Mouse (Mus musculus): ENCODE results near the gene Tyw1.
"Not testable (repeated sequence)": the region's sequence is repeated elsewhere in the genome, so short reads cannot be mapped to it uniquely, and the experiment has no call there.

The Tyw1 gene

GRCm38 (mm10) chr5:130255017-130255720, at the start of gene Tyw1, which contains the start of gene Sbds:
Tyw1 (plus strand) TSS chr5:130255619.
Sbds (minus strand) TSS chr5:130255530.
- in situ Hi-C loops (cut with MboI, MseI) = no loop called here

- in situ Hi-C loops (cut with MboI, MseI) = no loop called here
Observed at GRCm38 (mm10) chr5:130207299-130207698, 48.1 kb upstream of the Tyw1 start.

GRCm38 (mm10) chr5:130212956-130213355, 42.5 kb upstream of the Tyw1 start:
- in situ Hi-C loops (cut with MboI, MseI) = no loop called here

GRCm38 (mm10) chr5:130216781-130217180, 38.6 kb upstream of the Tyw1 start, which contains the start of gene Tmem248:
Tmem248 (plus strand) TSS chr5:130217081.
- in situ Hi-C loops (cut with MboI, MseI) = no loop called here

DNA sequence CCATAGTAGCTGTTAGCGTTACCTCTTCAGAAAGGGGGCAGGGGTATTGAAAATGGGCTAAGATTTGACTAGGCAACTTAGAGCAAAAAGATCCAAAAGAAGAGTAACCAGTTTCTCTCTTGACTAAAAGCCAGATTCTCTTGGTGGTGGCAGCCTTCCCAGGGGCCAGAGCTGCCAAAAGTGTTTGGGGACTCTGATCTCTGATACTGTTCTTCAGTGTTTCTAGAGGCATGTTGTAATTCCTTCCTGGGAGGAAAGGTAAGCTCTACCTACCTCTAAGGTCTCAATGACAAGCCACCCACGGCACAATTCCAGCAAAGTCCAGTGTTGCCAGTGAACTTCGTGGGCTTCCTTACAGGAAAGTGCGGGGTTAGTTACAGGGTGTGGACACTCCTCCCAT, 38.0 kb upstream of the Tyw1 start:
- in situ Hi-C loops (cut with MboI, MseI) = no loop called here

DNA sequence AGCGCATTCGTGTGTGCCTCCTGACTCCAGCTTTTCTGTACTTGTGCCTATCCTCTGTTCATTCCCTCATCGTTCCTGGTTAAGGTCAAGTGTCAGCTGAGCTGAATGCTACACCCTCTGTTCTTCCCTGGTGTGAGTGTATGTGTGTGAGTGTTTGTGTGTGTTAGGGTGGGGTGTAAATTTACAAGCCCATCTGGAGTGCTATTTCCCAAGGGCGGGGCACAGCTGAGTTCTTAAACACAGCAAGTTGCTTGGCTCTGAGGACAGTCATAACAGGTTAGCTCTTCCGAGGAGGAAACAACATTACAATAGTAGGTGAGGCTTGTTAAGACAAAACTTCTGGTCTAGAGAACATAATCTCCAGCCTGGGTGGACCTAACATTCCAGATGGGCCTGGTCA, 37.1 kb upstream of the Tyw1 start:
- in situ Hi-C loops (cut with MboI, MseI) = no loop called here

DNA sequence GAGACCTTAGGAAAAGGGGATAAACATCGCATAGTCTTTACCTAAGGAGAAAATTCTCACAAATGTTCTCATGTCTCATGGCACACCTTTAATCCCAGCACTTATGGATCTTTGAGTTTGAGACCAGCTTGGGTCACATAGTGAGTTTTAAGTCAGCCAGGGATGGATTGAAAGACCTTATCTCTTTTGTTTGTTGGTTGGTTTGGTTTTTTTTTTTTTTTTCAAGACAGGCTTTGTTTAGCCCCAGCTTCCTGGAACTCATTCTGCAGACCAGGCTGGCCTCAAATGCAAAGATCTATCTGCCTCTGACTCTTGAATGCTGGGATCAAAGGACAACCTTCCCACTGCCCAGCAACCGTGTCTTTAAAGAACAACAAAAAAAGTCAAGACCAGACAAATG, 34.1 kb upstream of the Tyw1 start:
- in situ Hi-C loops (cut with MboI, MseI) = no loop called here

- in situ Hi-C loops (cut with MboI, MseI) = no loop called here
Observed at GRCm38 (mm10) chr5:130221760-130222145, 33.7 kb upstream of the Tyw1 start.

- in situ Hi-C loops (cut with MboI, MseI) = no loop called here
Observed at GRCm38 (mm10) chr5:130222146-130223004, 33.0 kb upstream of the Tyw1 start.

GRCm38 (mm10) chr5:130226790-130227189, 28.6 kb upstream of the Tyw1 start:
- in situ Hi-C loops (cut with MboI, MseI) = no loop called here

DNA sequence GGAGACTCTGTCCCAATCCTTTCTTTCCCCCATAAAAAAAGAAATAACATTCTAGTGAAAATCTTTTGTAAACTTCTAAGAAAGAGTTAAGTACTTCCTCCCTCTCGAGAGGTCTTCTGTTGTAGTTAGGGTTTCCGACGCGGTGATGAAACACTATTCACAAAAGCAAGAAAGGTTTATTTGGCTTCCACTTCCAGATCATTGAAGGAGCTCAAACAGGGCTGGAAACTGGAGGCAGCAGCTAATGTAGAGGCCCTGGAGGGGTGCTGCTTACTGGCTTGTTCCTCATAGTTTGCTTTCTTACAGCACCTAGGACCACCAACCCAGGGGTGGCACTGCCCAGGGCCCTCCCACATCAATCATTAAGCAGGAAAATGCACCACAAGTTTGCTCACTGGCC, 27.3 kb upstream of the Tyw1 start:
- in situ Hi-C loops (cut with MboI, MseI) = no loop called here

DNA sequence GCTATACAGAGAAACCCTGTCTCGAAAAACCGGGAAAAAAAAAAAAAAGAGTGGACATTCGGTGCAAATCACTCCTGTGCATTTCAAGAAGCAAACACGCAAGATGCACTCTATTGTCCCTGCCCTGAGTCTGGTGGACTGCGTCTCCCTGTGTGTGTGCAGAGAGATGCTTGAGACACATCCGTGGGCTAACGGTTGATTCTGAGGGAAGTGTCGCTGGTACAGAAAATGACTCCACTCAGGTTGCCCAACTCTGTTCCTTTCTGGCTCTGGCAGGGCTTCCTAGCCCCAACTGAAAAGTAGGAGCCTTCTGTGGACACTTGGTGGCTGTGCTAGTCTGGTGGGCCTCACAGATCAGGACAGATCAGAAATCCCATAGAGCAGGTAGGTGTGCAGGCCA, 19.1 kb upstream of the Tyw1 start:
- in situ Hi-C loops (cut with MboI, MseI) = no loop called here

GRCm38 (mm10) chr5:130239236-130239635, 16.2 kb upstream of the Tyw1 start:
- in situ Hi-C loops (cut with MboI, MseI) = no loop called here

GRCm38 (mm10) chr5:130239856-130240255, 15.6 kb upstream of the Tyw1 start:
- in situ Hi-C loops (cut with MboI, MseI) = loop anchor here (10.0 kb wide), 1 partner anchor 455 kb away; the partner anchor contains the start of gene Psph

GRCm38 (mm10) chr5:130241426-130241825, 14.0 kb upstream of the Tyw1 start:
- in situ Hi-C loops (cut with MboI, MseI) = loop anchor here (10.0 kb wide), 1 partner anchor 457 kb away; the partner anchor contains the start of gene Psph

DNA sequence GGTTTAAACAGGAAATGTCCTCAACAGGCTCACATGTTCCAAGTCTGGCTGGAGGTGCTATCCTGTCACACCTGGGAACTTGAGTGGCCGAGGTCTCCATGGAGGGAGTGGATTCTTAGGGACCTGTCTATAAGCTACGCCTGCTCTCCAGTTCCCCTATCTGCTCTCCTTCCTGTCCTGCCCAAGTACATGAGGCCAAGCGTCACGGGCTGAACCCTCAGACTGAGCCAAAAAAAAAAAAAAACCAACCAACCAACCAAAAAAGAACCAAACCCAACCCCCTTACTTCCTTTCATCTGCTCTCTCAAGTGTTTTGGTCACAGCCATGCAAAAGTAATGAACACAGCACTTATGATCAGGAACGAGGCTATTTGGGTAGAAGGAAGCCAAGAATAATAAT, 7.6 kb upstream of the Tyw1 start:
- in situ Hi-C loops (cut with MboI, MseI) = loop anchor here (10.0 kb wide), 1 partner anchor 463 kb away; the partner anchor contains the start of gene Psph

GRCm38 (mm10) chr5:130254164-130255016, 1.0 kb upstream of the Tyw1 start:
- in situ Hi-C loops (cut with MboI, MseI) = no loop called here

- in situ Hi-C loops (cut with MboI, MseI) = not testable (repeated sequence)
Observed at GRCm38 (mm10) chr5:130255799-130256525, 543 bp downstream of the Tyw1 start.

DNA sequence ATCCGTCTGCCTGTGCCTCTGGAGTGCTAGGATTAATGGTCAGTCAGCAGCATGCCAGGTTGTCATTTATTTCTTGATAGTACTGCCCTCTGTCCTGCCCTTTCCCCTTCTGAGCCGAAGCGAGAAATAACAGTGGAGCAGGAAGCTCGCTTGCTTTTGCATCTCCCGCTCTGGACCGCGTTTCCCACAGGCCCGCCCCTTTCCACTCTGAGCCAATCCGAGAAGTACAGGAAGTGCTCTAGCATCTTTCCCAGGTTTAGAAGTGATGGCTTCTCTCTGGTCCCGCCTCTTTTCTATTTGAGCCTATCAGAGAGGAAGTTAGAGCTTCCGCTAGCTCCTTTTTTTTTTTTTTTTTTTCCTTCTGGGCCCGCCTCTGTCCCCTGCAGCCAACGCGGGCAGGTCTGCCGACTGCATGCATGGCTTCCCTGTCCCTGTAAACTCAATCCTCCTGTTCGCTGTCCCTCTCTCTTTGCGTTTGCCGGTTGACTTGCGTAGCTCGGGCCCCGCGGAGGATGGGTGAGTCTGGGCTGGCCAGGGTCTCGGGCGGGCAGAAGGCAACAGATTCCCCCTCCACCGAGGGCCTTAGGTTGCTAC, 1.4 kb downstream of the Tyw1 start:
- in situ Hi-C loops (cut with MboI, MseI) = no loop called here

DNA sequence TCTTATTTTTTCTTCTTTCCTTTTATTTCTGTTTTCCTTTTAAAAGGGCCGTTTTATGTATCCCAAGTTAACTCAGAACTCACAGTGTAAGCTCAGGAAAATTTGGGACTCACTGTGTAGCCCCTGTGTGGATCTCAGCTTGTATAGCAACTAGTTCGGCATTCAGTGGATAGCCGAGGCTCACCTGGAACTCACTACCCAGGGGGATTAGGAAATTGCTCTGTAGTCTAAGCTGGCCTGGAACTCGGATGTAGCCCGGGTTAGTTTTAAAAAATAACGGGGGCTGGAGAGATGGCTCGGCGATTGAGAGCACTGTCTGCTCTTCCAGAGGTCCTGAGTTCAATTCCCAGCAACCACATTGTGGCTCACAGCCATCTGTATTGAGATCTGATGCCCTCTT, 1.9 kb downstream of the Tyw1 start:
- in situ Hi-C loops (cut with MboI, MseI) = no loop called here

DNA sequence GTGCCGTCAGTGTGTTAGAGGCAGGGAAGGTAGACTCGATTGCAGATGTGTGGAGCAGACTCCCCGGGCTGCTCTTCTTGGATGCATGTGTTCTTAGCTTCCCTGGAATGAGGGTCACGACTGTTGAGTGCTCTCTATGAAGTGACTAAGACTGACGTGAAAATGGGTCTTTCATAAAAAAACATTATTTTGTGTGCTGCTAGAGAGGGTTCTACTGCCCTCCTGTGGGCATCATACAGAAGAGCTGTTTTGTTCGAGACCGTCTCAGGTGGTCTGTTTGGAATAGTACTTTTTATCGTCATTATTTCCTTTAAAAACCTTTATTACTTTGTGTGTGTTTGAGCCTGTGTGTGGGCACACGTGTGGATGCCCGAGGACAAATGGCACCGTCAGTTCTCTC, 8.0 kb downstream of the Tyw1 start:
- in situ Hi-C loops (cut with MboI, MseI) = no loop called here

All from T-helper 1 cell (primary cell).